Mouse (Mus musculus) retina, postnatal 7 days (tissue): Measurements from ENCODE around the gene 2410131K14Rik.

Experiments
- DNase-seq: peaks from one replicate; pipeline ENCODE4 v3.0.0-alpha.2; 2012; ENCODE audit warnings: low read depth, low spot score

The 2410131K14Rik gene

GRCm38 (mm10) chr5:118244606-118245443 lies at the start of gene 2410131K14Rik, which contains the start of gene Rnft2:
TSS of gene 2410131K14Rik (plus strand) at chr5:118245227.
TSS of gene Rnft2 (minus strand) at chr5:118245116.
- DNase-seq, result peak; percentile 98

DNA sequence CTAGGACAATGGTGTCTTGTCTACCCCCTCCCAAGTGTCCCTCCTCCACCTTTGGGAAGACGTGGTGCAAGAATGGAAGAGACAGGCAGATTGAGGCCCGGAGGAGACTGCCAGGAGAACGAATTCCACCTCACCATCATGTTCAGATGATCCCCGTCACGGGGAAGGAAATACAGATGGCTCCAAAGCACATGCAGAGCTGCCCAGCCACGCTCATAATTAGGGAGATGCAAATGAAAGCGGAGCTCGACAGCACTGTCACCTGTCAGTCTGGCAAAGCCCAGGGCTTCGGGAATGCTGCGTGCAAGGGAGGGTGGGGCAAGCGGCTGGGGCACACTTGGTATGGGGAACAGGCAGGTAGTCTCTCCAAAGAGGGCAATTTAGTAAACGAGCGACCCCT lies 47.6 kb upstream of the 2410131K14Rik start:
- DNase-seq, result no peak

- no peak for DNase-seq
Observed at GRCm38 (mm10) chr5:118199670-118200069, 45.4 kb upstream of the 2410131K14Rik start.

DNA sequence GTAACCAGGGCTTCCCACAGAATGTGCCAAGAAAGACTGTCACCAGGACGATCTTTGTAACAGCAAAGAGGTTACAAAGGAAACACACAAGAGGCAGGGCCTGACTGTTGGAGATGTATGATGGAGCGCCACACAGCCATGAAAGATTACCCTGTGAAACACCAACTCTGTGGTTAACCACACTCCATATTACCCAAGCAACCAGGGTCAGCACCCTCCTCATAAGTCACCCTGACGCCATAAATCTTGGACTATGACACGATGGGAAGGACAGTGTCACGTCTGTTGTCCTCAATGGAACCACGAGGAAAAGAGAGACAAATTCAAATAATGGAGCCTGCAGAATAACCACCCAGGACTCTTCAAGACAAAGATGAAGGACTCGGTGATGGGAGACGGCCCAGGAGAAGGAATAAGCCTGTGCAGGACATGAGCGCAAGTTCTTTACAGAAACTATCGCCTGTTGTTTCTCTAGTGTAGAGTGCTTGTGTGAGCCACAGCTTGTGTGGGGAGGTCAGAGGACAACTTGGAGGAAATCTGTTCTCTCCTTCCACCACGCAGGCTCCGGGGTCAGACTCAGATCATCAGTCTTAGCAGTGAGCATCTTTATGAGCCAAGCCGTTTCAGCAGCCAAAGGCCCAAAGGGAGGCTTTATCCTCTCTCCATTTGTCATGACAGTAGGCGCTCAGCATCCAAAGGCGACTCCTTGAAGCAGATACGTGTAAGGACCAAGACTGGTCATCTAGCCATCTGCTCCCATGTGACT lies 40.2 kb upstream of the 2410131K14Rik start:
- no peak for DNase-seq

GRCm38 (mm10) chr5:118205852-118206251 lies 39.2 kb upstream of the 2410131K14Rik start:
- DNase-seq, result no peak

DNA sequence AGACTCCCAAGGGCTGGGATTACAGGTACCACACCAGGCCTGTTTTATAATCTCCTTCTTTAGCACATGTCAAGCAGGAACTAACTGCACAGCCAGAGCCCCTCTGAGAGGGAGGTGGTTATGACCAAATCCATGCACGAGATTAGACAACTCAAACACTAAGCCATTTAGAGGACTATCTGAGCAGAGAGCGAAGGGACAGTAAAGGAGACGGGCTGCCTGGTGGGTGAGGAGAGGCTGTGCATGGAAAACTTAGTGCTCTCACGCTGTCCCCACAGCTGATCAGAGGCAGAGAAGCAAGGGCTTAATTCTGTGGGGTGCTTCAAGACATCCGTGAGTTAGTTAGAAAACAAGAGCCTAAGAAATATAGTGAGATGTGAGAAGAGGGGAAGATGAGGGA lies 31.0 kb upstream of the 2410131K14Rik start:
- DNase-seq, result no peak

DNA sequence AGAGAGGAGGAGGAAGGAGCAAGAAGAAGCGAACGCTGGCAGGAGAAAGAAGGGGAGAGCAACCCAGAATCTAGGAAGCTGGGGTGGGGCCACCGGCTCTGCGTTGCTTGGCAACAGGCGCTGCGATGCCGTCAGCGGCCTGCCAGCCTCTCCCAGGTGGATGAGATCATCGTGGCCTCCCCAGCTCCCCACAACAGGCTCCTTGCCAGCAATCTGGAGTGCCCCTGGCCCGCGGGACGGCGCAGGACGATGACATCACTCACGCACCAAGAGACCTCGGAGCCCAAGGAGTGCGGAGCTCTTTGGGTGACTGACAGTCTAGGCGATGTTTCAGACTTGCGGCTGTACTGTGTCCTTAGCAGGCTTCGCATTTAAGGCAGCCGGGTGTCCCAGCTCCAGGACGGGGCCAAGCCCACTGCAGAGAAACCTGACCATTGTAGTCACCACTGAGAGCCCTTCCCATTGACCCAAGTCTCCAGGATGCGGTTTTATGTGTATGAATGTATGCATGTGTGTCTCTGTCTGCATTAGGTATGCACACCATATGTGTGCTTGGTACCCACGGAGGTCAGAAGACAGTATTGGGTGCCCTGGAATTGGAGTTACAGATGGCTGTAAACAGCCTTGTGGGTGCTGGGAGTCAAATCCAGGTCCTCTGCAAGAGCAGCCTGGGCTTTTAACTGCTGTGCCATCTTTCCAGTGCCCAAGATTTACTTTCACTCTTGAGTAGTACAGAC lies 30.4 kb upstream of the 2410131K14Rik start:
- peak; percentile 50 for DNase-seq

GRCm38 (mm10) chr5:118217410-118217809 lies 27.6 kb upstream of the 2410131K14Rik start:
- no peak for DNase-seq

DNA sequence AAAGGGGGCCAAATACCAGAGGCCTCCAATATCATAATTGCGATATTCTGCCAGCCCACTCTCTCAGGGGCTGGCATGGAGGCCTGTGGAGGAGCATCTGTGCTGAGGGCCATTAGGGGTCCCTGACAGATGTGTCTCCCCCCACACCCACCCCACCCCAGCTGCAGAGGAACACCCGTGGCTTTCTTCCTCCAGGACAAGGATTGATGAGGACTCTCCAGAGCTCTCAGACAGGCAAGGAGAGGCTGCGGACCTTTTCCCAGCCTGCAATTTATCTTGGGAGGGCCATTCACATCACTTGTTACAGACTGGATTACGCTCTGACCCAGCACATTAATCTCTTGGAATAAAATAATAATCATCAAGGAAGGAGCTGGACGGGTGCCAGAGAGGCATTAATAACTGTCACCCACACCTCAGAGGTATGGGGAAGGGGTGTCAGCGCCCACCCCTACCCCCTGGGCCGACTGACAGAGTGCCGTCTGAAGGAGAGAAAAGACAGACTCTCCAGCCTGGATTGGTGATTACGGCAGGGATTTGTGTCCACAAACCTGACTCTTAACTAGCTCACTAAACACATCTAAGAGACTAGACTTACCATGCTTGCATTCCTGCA lies 21.8 kb upstream of the 2410131K14Rik start:
- DNase-seq, result no peak

DNA sequence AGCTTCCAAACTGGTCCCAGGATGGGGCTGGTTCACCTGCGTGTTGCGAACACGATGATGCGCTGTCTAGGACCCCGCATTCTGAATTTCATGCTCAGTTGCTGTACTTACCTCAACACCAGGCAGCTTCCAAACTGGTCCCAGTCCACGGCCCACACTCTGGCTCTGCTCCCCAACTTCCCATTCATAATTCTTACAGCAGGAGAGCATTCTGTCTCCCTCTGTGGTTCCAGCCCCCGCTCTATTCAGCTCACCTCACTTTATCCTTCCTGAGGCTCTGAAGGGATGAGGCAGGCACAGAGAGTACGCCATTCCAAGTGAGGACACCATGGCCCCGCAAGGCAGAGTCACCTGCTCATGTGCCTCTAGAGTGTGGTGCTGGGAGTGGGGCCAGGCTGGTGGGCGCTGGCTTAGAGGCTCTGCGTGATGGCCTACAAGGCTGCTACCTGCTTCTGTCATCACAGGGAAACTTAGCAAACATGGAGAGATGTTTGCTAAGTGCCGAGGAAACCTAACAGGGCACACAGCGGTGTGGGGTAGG lies 14.9 kb upstream of the 2410131K14Rik start:
- DNase-seq, result no peak

DNA sequence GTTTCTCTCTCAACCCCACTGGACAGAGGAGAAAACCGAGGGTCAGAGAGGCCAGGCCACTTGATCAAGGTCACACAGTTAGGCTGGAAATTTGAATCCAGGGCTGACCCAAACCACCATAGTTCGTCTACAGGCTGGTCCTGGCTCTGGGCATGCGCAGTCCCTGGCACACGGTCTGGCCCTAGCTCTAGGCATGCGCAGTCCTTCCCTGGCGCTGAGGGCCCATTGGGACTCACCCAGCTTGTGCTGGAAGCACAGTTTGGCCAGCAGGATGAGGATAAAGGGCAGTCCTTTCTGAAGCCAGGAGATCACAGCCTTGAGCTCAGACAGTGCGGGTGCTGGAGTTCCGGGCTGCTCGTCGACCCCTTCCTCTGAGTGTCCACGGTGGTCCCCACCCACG lies 8.1 kb upstream of the 2410131K14Rik start:
- no peak for DNase-seq

GRCm38 (mm10) chr5:118239671-118240070 lies 5.4 kb upstream of the 2410131K14Rik start:
- no peak for DNase-seq

GRCm38 (mm10) chr5:118245606-118246308 lies 730 bp downstream of the 2410131K14Rik start:
- no peak for DNase-seq

GRCm38 (mm10) chr5:118247378-118247777 lies 2.4 kb downstream of the 2410131K14Rik start:
- DNase-seq, result no peak

- DNase-seq, result no peak
Observed at GRCm38 (mm10) chr5:118250987-118251386, 6.0 kb downstream of the 2410131K14Rik start.

- no peak for DNase-seq
Observed at GRCm38 (mm10) chr5:118253551-118253950, 8.5 kb downstream of the 2410131K14Rik start.

- DNase-seq, result no peak
Observed at GRCm38 (mm10) chr5:118256981-118257380, 12.0 kb downstream of the 2410131K14Rik start.

GRCm38 (mm10) chr5:118259152-118259551 lies 14.1 kb downstream of the 2410131K14Rik start:
- no peak for DNase-seq

GRCm38 (mm10) chr5:118259636-118260035 lies 14.6 kb downstream of the 2410131K14Rik start:
- no peak for DNase-seq

GRCm38 (mm10) chr5:118260055-118260454 lies 15.0 kb downstream of the 2410131K14Rik start:
- DNase-seq, result no peak

GRCm38 (mm10) chr5:118260642-118261041 lies 15.6 kb downstream of the 2410131K14Rik start:
- DNase-seq, result no peak
